Mouse (Mus musculus) kidney, embryonic 16.5 days (tissue): Measurements from ENCODE around the gene Rnf186. TPM values are rescaled to one million over a fixed set of nuclear protein-coding genes. Genes with fewer than 3 reads are reported as not detected.

Experiments
- ATAC-seq: fragments of 200-750 bp; cut with Nextera tagmentation; 2 replicates; pipeline ENCODE4 v1.8.0; 2017; ENCODE audit warnings: moderate TSS enrichment; ENCODE audit not compliant: low FRiP score, low TSS enrichment
- H3K27ac ChIP-seq: fragments of 300-500 bp; sonication (generic); 2 replicates; pipeline ENCODE4 v1.5.1; 2014; ENCODE audit warnings: low read length
- H3K27me3 ChIP-seq: fragments of 300-500 bp; sonication (generic); 2 replicates; pipeline ENCODE4 v1.6.1; 2014; ENCODE audit warnings: low read length, control low read depth, mixed read lengths; ENCODE audit not compliant: insufficient read depth
- H3K36me3 ChIP-seq: fragments of 300-500 bp; sonication (generic); 2 replicates; pipeline ENCODE4 v1.6.1; 2014; ENCODE audit warnings: low read length, control low read depth, mixed read lengths; ENCODE audit not compliant: insufficient read depth
- H3K4me1 ChIP-seq: fragments of 300-500 bp; sonication (generic); 2 replicates; pipeline ENCODE4 v1.6.1; 2014; ENCODE audit warnings: low read length, control low read depth, mixed read lengths; ENCODE audit not compliant: insufficient read depth
- H3K4me2 ChIP-seq: fragments of 300-500 bp; sonication (generic); replicated peaks from 2 replicates; pipeline ENCODE4 v1.6.1; 2014; ENCODE audit warnings: low read depth, low read length
- H3K4me3 ChIP-seq: fragments of 300-500 bp; sonication (generic); 2 replicates; pipeline ENCODE4 v1.5.1; 2014; ENCODE audit warnings: mild to moderate bottlenecking, low read length
- H3K9ac ChIP-seq: fragments of 300-500 bp; sonication (generic); replicated peaks from 2 replicates; pipeline ENCODE4 v1.6.1; 2014; ENCODE audit warnings: low read length
- H3K9me3 ChIP-seq: fragments of 300-500 bp; sonication (generic); 2 replicates; pipeline ENCODE4 v1.6.1; 2016; ENCODE audit warnings: low read length, control low read depth
- whole genome bisulfite sequencing: fragments of 180-500 bp; shearing (Covaris S2); extraction: QIAGEN DNeasy Blood & Tissue Kit; methylation state at CpG from one replicate; pipeline ENCODE4 v1.1.7; 2014; 5-methylcytosine and 5-hydroxymethylcytosine counted together
- polyA plus RNA-seq: library from polyadenylated mRNA; unstranded; fragments of >200 nt; fragmentation: Nextera tagmentation; extraction: Ambion mirVana; gene quantifications from 2 replicates; pipeline ENCODE4 v1.2.1, GENCODE M21; 2015

Rnf186 gene
- polyA plus RNA-seq: 9.8 and 11.0 TPM in 2 replicates

GRCm38 (mm10) chr4:138966866-138967265, at the start of gene Rnf186:
Rnf186 (plus strand) TSS chr4:138967112.
- Histone ChIP-seq H3K4me2 (peak within 1 kb of the TSS; percentile 34), H3K27ac (peak within 1 kb of the TSS; percentile 79), H3K9me3 (no peaks in the 10 kb centered on the region), H3K27me3 (no peaks in the 10 kb centered on the region), H3K4me3 (peak within 1 kb of the TSS; percentile 30), H3K9ac (peak within 1 kb of the TSS; percentile 51), H3K4me1 (peaks cover 21% of the 10 kb centered on the region), H3K36me3 (no peaks in the 10 kb centered on the region)
- WGBS: 77% methylated on average over 13 of the region's 13 CpGs
- ATAC-seq: peak; percentile 64; the same call in 1 of the 2 replicates

- H3K4me1 ChIP-seq: peaks cover 16% of the 10 kb centered on the region; the same call in 1 of the 2 replicates
- H3K9me3 ChIP-seq: no peaks in the 10 kb centered on the region
- ATAC-seq: no peak
- no peak overlapping the region for H3K4me2 ChIP-seq
- H3K36me3 ChIP-seq: no peaks in the 10 kb centered on the region
- no peak overlapping the region for H3K9ac ChIP-seq
- 87% methylated on average over 9 of the region's 9 CpGs for WGBS
- no peak overlapping the region for H3K4me3 ChIP-seq
- no peak overlapping the region for H3K27ac ChIP-seq
- H3K27me3 ChIP-seq: no peaks in the 10 kb centered on the region
Observed at GRCm38 (mm10) chr4:138917282-138917681, 49.6 kb upstream of the Rnf186 start.

DNA sequence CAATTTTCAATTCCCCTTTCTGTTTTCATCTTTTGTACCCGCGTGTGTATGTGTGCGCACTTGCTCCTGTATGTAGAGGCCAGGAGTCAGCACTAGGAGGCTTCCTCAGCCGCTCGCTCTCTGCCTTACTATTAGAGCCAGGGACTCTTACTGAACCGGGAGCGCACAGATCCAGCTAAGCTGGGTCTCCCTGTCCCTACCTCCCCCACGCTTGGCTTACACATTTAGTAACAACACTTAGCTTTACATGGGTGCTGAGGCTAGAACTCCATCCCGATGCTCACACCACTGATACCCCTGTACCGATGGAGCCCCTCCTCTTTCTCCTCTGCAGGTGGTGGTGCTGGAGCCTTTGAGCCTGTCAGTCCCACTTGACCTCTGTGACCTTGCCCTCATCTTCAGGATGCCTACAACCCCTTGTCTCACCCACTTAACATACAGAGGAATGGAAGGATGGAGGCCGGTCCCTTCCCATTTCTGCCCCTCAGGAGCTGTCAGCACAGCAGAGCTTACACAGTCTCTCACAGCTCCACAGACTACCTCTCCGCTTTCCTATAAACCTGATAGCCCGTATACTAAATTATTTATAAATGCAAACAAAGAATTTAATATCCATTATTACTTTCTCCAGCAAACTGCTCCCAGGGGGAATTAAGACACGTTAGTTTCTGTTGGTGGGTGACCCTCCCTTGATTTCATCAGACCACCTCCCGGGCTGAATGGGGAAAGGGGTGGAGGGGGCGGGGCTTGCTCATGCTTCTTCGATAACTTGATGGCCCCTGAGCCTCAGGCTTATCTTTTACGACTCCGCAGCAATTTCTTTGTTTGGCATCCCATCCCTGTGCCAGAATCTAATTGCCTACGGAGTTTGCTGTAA, 45.4 kb upstream of the Rnf186 start:
- peaks cover 8% of the 10 kb centered on the region; the same call in 1 of the 2 replicates for H3K4me1 ChIP-seq
- H3K27ac ChIP-seq: no peak overlapping the region
- H3K36me3 ChIP-seq: no peaks in the 10 kb centered on the region
- 43% methylated on average over 20 of the region's 20 CpGs for WGBS
- H3K9me3 ChIP-seq: no peaks in the 10 kb centered on the region
- ATAC-seq: peak; percentile 49; the same call in 1 of the 2 replicates
- peak overlapping the region; percentile 18 for H3K4me3 ChIP-seq
- peak overlapping the region; percentile 50 for H3K4me2 ChIP-seq
- no peaks in the 10 kb centered on the region for H3K27me3 ChIP-seq
- no peak overlapping the region for H3K9ac ChIP-seq

- Histone ChIP-seq H3K9me3 (no peaks in the 10 kb centered on the region), H3K4me2 (peak overlapping the region; percentile 50)
Observed at GRCm38 (mm10) chr4:138922131-138922459, 44.8 kb upstream of the Rnf186 start.

DNA sequence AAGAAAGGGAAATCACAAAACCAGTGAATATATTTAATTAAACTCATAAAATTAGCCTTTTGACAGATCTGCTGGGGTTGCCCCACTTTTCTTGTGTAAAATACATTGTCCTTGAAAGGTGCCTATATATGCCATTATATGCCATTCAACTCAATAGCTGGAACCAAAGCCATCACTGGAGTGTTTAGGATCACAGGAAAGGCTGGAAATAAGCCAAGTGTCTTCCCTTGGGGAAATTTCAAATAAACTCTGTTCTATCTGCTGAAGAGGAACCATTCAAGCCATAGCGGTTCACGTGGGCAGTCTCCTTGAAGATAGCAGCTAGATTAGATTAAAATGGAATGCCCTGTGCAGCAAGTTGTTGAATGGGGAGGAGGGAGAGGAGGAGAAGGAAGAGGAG, 41.4 kb upstream of the Rnf186 start:
- H3K4me3 ChIP-seq: no peak overlapping the region

More at GRCm38 (mm10) chr4:138922131-138922459, 44.8 kb upstream of the Rnf186 start:
- peak; percentile 75; the same call in 1 of the 2 replicates for ATAC-seq
- H3K4me1 ChIP-seq: peaks cover 8% of the 10 kb centered on the region; the same call in 1 of the 2 replicates
- no peak overlapping the region for H3K27ac ChIP-seq
- H3K4me3 ChIP-seq: peak overlapping the region; percentile 18
- no peak overlapping the region for H3K9ac ChIP-seq
- WGBS: 4% methylated on average over 11 of the region's 11 CpGs
- no peaks in the 10 kb centered on the region for H3K27me3 ChIP-seq
- no peaks in the 10 kb centered on the region for H3K36me3 ChIP-seq

GRCm38 (mm10) chr4:138933862-138934261, 33.0 kb upstream of the Rnf186 start:
- Histone ChIP-seq H3K4me3 (no peak overlapping the region), H3K36me3 (no peaks in the 10 kb centered on the region), H3K27me3 (no peaks in the 10 kb centered on the region), H3K27ac (no peak overlapping the region), H3K9me3 (no peaks in the 10 kb centered on the region), H3K9ac (no peak overlapping the region), H3K4me1 (peaks cover 6% of the 10 kb centered on the region), H3K4me2 (no peak overlapping the region)
- WGBS: 61% methylated on average over 3 of the region's 3 CpGs
- ATAC-seq: no peak

More for the DNA sequence above, 41.4 kb upstream of the Rnf186 start:
- Histone ChIP-seq H3K36me3 (no peaks in the 10 kb centered on the region), H3K4me1 (peaks cover 8% of the 10 kb centered on the region; the same call in 1 of the 2 replicates), H3K4me2 (no peak overlapping the region), H3K9me3 (no peaks in the 10 kb centered on the region), H3K9ac (no peak overlapping the region), H3K27me3 (no peaks in the 10 kb centered on the region), H3K27ac (no peak overlapping the region)
- ATAC-seq: no peak
- 83% methylated on average over 2 of the region's 2 CpGs for WGBS

DNA sequence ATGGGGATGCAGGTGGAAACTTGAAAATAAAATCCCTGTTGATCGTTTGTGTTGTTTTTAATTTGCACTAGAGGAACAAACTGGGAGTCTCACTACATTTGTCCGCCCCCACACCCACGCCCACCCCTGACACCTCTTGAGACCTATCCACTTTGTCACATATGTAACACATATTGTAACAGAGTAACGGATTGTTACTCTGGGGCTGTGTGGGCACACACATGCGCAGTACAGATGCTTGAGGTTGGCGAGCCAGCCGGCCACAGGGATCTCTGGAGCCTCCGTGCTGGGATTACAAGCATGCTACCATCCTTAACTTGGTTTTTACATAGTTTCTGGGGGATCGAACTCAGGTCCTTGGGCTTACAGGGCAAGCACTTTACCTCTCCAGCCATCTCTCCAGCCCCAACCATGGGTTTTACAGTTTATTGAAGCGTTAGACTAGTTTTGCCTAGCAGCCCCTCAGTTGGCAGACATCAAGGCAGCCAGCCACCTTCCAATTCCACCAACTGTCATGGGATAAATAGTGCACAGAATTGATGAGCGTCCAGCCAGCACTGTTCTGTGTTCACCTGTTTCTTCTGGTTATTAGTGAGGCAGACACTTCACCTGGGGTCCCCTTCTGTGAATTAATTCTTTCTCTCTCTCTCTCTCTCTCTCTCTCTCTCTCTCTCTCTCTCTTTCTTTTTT, 32.3 kb upstream of the Rnf186 start:
- no peak for ATAC-seq
- WGBS: 86% methylated on average over 11 of the region's 11 CpGs
- no peaks in the 10 kb centered on the region for H3K9me3 ChIP-seq
- H3K27ac ChIP-seq: no peak overlapping the region
- H3K27me3 ChIP-seq: no peaks in the 10 kb centered on the region
- H3K9ac ChIP-seq: no peak overlapping the region
- no peaks in the 10 kb centered on the region for H3K36me3 ChIP-seq
- H3K4me3 ChIP-seq: no peak overlapping the region
- H3K4me2 ChIP-seq: no peak overlapping the region
- peaks cover 14% of the 10 kb centered on the region for H3K4me1 ChIP-seq

- Histone ChIP-seq H3K4me1 (peaks cover 31% of the 10 kb centered on the region), H3K27ac (peak overlapping the region; percentile 64), H3K4me2 (no peak overlapping the region)
Observed at GRCm38 (mm10) chr4:138938495-138939269, 28.2 kb upstream of the Rnf186 start.

DNA sequence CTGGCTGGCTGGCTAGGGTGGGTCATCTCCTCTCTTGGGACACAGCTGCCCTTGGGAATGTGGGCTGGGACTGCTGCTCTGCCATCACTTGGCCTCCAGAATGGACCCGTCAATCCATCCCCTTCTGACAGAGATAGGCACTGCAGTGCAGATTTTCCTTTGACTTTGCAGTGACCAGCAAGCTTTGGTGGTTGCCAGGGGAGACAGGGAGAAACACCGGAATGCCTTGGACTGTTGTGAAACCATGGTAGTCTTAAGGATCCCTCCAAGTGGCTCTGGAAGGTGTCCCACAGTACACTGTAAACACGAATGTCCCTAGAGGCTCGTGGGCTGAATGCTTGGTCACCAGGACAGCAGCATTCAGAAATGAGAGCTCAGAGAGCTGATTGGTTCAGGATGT, 27.4 kb upstream of the Rnf186 start:
- no peak for ATAC-seq
- Histone ChIP-seq H3K9me3 (no peaks in the 10 kb centered on the region), H3K4me3 (no peak overlapping the region), H3K9ac (no peak overlapping the region), H3K36me3 (no peaks in the 10 kb centered on the region), H3K27ac (peak overlapping the region; percentile 64; the same call in 1 of the 2 replicates), H3K4me1 (peaks cover 31% of the 10 kb centered on the region), H3K27me3 (no peaks in the 10 kb centered on the region), H3K4me2 (no peak overlapping the region)
- WGBS: 65% methylated on average over 4 of the region's 4 CpGs

More at GRCm38 (mm10) chr4:138938495-138939269, 28.2 kb upstream of the Rnf186 start:
- no peak overlapping the region for H3K9ac ChIP-seq
- no peaks in the 10 kb centered on the region for H3K27me3 ChIP-seq
- 47% methylated on average over 10 of the region's 10 CpGs for WGBS
- H3K4me3 ChIP-seq: no peak overlapping the region
- no peaks in the 10 kb centered on the region for H3K36me3 ChIP-seq
- ATAC-seq: peak; percentile 75
- H3K9me3 ChIP-seq: no peaks in the 10 kb centered on the region
